Mouse (Mus musculus) kidney, adult 18-20 months (tissue): ENCODE results near the gene Wdr24.
"Not testable (repeated sequence)": the region's sequence is repeated elsewhere in the genome, so short reads cannot be mapped to it uniquely, and the experiment has no call there.

Experiments
- DNase-seq: peaks from one replicate; pipeline ENCODE4 v3.0.0; 2021

The Wdr24 gene

DNA sequence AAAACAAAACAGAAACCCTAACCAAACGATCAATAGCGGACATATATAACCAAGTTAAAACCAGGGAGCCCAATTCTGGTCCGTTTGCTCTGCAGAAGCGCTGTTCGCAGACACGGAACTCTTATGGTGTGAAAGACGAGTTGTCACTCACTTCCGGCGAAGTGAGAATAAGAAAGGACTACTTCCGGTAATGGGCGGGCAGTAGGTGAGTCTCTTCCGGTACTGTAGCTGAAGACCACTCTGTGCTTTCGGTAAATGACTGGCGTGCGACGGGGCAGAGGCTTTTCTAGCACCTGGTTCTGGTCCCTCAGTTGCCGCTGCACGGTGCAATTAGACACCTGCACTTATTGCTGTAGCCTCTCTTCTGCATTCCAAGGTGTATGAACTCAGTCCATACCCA, at the start of gene Wdr24:
TSS of gene Wdr24 (plus strand) at position 176 of the 400 bp plus-strand sequence.
- DNase-seq, result peak; percentile 81

DNA sequence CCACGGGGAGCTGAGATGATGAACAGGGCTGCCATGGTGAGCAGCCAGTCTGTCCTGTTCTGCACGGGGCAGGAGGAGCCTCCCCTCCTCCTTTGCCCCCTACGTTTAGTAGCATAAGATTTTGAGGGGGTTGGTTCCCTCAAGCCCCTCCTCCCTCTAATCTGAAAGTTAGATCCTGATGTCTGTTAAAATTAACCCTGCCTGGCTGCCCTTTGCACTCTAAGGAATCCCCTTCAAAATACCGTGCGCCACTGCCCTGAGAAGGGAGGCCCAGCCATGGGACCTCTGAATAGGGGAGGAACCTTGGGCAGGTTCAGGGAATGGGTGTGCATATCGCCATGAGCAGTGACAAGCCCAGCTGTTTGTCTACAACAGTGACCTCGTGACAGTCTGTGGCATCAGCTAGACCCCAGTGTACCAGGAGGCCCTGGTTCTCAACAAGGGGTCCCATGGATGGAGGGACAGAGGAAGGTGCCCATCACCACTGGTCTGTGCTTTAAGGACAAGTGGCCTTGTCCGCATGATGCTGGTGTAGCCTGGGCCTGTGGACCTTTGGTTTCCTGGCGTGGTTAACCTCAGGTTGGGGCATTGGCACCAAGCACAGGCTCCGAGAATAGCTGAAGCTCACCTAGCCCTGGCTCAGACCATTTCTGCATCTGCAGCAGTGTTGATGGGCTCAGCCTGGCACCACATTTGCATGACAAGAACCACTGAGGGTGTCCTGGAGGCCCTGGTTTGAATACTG, 47.9 kb upstream of the Wdr24 start:
- DNase-seq, result peak; percentile 53

DNA sequence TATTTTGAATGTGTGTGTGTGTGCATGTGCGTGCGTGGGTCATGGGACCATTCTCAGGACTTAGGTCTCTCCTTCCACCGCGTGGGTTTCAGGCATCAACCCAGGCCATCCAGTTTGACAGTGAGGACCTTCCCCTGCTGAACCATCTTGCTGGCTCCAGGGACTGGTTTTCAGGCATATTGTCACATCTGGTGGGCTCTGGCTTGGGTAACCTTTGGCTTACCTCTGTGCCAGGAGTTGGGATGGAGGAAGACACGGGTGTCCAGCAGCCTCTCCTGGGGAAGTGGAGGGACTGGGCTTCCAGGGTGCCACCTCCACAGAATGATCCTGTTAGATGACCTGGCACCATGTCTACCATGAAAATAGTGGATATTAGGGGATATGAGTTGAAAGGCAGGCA, 45.5 kb upstream of the Wdr24 start:
- no peak for DNase-seq

DNA sequence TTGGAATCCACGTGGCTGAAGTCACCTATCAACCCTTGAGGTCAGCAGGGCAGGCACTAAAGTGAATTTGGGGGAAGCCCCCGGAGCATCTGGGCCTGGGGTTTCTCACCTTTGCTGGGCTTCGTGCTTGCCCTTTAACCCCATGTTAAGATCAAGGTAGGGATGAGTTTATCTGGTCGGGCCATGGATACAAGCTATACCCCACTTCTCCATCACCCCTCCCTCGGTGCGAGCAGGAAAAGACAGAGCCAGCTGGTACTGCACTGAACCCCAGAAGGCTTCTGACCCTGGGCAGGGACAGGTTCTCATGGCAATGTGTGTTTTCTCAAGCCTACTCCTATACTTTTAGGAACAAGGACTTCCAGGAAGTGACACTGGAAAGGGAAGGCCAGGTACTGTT, 42.1 kb upstream of the Wdr24 start:
- DNase-seq, result no peak

DNA sequence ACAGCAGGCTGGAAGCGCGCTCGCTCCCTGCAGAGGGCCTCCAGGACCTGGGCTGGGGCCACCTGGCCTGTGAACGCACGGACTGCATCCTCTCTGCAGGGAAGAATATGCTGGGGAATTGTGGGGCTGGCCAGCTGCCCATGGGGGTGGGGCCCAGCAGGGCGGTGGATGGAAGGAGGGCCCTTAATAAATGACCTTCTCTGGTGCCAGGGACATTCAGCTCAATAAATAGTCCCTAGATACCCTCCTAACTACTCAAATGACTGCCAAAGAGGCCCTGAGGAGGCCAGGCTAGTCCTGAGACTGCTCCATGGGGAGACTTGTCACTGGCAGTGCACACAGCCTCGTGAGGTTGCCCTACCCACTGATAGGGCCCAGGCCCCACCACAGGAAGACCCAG, 40.3 kb upstream of the Wdr24 start:
- peak; percentile 47 for DNase-seq

DNA sequence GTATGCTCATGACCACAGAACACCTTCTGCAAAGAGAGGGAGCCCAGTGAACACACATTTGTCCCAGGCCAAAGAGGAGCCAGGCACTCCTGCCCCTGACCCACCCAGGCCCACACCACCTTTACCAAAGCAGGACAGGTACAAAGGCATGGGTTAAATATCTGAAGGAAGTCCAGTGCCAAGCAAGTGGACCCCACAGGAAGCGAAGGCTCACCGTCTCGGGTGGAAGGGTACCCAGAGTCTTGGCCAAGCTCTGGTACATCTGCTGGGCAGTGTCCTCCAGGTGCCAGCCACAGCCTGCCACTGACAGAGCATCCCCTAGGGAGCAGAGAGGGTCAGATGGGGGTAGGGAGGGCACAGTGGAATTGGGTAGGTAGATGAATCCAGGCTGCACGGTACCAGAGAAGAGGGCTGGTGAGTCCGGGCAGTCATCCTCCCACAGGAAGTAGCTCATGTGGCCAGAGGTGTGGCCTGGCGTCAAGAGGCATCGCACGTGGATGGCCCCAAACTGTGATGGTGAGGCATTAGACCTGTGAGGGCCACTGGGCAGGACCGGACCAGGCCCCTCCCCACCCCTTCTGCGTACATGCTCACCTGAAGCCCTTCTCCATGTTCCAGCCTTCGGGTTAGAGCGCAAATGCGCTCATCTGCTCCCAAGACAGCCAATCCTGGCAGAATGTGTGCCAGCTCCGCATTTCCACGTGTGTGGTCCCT, 39.4 kb upstream of the Wdr24 start:
- no peak for DNase-seq

DNA sequence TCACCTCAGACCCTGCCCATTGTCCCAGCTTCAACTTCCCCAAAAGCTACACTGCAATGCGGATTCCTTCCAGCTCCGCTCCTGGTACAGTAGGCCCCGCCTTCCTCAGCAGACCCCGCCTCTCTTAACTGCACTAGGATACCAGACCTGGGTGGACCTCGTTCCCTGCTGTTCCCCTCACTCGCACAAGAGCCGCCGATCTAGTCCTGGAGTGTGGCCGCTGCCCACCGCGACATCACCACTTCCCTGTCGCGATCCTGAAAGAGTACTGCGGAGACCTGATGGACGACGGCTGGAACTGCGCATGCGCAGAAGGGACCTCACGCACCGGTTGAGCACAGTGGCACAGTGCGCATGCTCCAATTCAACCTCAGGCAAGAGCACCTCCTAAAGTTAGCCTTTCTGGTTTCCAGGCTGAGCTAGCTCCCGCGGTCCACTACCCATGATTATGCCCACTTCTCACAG, 38.1 kb upstream of the Wdr24 start, which contains the start of gene Haghl:
TSS of gene Haghl (minus strand) at position 393 of the 465 bp plus-strand sequence.
- peak; percentile 99 for DNase-seq

DNA sequence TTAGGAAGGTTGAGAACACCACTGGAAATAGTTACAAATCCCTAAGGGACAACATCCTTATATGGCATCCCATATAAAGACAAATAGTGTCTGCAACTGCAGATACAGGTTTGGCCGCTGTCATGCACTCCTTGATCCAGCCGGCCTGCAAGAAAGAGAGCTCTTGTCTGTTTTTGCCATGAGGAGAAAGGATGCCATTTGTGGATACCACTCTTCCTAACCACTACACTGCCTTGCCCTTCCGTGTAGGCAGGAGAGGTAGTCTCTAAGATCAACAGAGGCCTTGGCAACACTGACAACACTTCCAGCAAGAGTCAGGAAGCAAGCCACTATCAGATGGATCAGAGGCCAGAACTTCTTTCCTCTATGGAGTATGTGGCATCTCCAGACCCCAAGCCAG, 37.1 kb upstream of the Wdr24 start, which contains the start of gene Ccdc78:
TSS of gene Ccdc78 (plus strand) at position 301 of the 400 bp plus-strand sequence.
- DNase-seq, result no peak

DNA sequence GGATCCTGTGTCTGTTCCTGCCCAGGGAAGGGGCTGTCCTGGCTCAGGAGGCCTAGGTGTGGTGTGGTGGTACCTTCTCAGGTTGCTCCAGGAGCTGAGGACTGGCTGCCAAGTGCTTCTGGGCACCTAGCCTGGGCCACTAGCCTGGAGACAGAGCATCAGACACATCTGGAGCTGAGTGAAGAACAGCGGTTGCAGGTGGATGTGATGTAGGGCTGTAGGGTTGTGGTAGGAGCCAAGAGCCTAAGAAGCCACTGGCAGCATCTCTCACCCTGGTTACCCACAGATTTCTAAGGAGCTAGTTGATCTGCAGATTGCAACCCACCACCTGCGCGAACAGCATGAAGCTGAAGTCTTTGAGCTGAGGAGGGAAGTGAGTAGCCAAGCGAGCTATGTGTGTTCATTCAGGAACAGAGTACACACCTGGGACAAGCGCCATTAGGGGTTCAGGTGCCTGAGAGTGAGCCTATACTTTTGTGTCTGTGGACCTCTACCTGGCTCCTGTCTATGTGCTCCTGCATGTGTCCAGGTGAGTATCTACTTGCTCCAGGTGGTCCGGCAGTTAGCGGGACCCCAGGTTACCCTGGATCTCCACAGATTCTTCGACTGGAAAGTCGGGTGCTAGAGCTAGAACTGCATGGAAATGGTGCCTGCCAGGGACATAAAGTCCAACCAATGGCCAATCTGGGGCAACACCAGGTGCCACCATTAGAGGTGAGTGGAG, 36.5 kb upstream of the Wdr24 start:
- DNase-seq, result no peak

DNA sequence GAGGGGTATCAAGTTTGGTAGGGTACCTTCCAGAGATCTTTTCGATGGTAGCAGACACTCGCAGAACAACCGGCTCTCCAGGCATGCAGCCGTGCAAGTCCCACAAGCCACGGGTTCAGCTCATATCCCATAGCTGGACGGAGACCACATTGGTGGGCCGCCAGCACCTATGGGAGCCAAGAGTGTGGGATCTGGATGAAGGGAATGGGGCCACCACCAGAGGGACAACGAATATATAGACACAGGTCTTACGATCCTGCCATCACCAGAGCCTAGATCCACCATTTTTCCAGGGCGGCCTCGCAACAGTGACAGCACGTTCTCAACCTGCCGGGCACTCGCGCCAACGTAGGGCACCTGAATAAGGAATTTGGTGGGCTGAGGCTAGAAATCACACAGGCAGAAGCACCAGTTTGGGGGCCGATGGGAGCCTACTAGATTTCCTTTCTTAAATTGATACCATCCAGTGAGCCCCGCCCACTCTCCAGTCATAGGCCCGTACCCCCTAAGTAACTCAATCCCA, 32.0 kb upstream of the Wdr24 start:
- DNase-seq, result no peak

DNA sequence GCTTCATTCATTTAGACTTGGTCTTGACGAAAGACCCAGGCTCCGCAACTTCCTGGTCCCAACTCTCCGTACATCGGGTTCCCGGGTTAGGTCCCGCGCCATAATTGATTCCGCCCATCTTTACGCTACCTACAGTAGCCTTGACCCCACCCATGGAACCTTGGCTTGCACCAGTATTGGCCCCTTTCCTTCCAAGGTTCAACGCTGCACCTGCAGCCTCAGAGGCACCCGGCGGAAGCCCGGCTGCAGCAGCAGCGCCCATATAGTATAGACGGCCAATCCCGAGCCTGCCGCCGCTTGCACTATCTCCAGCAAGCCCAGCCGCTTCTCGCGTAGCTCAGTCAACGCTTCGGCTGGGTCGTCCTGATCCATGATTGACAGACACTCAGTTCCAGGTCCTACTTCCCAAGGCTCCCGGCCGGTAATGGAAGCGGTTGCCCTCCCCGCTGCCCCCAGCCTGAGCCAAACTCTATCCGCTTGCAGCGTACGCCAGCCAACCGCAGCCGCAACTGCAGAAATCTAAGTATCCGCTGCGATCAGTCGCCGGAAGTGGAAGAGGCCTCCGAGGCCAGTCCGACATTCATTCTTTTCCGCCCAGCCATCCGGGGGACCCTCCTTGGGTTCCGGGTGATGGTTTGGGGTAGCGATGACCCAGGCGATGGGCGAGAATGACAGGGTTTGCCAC, 31.4 kb upstream of the Wdr24 start:
- peak; percentile 85 for DNase-seq

DNA sequence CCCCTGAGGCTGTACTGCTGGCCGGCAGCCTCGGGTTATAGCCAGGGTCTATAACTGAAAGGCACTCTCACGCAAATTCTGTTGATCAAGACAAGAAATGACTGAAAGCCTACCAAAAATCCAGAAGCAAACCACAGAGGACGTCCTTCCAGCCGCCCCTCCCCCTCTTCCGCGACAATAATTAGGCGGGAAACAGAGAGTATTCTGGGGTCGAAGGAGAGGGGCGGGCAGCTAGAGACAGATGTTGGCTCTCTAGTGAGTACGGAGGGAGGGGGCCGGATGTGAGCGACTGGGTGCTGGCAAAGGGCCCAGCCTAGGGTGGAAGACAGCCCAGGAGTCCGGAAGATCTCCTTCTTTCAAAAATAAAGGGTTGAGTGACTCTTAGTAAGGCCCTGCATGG, 30.8 kb upstream of the Wdr24 start, which contains the start of gene Fam173a:
TSS of gene Fam173a (minus strand) at position 287 of the 400 bp plus-strand sequence.
- peak; percentile 75 for DNase-seq

DNA sequence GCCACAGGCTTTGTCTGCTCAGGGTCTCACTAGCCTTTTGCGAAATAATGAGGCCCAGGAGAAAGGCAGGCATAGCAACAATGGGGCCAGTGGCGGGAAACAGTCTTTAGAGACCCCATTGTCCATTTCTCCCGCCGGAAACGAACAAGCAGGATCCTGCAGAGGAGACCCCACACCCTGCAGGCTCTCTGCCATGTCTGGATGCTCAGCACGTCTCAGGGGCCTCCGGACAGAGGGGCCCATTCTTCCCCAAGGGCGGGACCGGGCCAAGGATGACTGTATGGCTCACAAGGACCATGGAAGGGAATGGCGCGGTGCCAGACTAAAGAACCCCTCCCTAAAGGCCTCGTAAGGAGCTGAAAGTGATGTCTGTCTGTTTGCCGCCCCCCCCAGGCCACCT, 29.2 kb upstream of the Wdr24 start:
- no peak for DNase-seq

DNA sequence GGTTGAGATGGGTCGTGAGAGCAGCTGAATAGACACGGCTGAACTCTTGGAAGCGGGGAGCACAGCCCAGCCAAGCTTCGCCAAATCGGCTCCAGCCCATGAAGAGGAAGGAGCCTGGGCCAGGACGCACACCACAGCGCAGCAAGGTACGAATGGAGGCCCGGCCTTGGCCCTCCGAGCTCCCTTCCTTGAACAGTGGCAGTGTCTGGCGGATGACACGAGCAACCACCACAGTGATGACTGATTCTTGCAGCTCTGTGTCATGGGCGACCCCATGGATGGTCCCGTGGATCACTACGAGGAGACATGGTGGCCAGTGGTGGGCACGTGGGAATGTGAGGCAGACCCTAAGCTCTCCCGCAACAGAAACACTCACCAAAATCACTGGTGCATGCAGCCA, 28.4 kb upstream of the Wdr24 start:
- no peak for DNase-seq

DNA sequence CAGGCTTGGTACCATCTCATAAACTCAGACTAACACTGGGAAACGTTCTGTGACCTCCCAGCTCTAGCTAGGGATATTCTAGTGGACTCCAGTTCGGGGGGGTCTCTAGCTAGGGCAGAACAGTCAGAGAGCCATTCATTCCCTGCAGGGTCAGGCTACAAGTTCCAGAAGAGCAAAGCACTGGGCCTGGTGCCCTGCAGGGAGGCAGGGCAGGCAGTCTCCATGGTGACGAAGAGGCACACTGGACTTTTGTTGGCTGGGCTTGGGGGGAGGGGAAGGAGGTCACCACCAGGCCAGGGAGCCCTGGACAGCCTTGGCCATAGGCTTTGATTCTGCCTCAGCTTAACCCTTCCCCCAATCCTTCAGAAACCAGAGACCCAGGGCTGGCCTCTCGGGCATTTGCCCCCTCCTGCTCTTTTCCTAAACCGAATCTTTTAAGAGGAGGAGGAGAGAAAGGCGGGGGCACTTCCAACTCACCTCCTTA, 27.8 kb upstream of the Wdr24 start, which contains the start of gene AC134908.4:
TSS of gene AC134908.4 (minus strand) at position 51 of the 484 bp plus-strand sequence.
- DNase-seq, result peak; percentile 61

DNA sequence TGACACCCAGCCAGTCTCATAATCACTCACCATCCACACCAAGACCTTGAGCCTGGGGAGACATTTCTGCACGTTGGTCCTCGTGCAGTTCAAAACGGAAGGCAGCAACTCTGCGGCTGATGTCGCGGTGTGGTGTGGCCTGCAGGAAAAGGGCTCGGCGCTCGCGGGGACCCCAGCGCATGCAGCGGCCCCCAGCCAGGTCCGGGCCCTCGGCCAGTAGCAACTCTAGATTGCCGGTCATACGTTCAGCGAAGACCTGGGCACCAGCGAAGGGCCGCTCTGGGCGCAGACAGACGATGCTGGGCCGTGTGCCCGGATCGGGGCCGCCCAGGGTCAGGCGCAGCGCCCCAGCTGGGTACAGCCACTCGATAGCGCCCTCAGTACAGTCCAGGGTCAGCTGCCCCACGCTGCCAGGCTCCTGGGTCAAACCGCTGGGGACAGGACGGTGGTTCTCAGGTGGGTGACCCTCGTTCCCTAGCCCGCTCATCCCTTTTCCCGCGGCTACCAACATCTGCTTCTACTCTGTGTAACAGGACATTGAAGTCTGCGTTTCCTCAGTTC, 27.1 kb upstream of the Wdr24 start:
- peak; percentile 59 for DNase-seq

DNA sequence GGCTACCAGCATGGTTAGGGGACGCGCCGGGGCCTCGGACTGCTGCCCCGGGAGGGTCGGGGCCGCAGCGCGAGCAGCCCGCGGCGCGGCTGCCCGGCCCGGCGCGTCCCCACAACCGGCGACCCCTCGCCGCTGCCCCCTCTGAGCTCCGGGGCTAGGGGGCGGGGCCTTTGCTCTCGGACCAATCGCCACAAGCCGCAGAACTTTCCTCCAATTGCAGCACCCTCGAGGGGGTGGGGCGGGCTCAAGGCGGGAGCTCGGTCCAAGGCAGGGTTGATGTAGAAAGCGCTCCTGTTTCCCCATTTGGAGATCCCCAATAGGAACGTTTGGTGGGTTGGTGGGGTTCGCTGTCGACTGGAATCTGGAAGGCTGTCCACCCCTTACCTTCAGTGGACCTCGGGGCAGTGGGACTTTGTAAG, 26.5 kb upstream of the Wdr24 start, which contains the start of gene Metrn:
TSS of gene Metrn (minus strand) at position 186 of the 419 bp plus-strand sequence.
- DNase-seq, result peak; percentile 89

DNA sequence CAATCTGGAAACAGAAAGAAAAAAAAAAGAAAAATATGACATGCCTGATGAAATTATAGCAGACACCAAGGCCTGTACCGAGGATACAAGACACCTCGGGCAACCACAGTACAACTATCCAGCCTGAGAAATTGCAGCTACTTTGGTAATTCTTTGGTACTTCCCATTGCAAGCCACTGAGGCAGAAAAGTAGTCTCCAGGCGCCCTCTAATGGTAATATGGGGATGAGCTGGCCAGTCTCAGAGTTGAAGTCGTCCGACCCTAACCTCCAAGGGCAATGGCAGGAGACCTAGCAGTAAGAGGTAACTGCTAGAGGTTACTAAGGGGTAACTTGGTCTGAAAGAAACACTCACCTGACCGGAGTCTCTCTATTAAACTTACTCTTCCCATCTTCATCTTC, 22.4 kb upstream of the Wdr24 start:
- peak; percentile 78 for DNase-seq

DNA sequence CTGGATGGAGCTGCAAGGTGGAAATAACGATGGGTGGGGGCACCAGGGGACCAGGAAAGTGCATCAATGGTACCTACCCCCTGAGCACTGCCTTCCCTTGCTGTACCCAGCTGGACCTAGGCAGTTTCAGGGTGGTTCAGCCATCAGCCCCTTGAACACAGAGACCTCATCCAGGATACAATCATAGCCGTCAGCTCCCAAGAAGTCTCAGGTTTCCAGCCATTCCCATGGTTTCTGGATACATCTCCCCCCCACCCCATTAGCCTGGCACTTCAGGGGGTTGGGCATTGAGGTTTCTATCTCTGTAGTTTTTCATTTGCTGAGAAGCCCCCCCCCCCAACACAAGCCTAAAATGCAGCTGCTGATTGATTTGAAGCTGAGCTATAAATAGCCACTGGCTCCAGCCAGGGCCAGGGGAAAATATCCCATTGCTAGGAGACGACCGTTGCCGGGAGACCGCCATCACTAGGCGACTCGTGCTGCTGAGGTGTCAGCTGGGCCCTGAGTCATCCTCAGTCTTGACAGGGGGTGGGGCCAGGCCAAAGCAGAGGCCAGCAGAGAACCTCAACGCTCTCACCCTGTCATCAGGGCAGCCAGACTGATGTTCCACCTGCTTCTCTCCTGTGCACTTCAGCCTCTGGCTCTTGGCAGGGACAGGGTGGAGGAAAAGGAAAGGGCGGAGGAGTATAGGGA, 20.5 kb upstream of the Wdr24 start:
- DNase-seq, result no peak

DNA sequence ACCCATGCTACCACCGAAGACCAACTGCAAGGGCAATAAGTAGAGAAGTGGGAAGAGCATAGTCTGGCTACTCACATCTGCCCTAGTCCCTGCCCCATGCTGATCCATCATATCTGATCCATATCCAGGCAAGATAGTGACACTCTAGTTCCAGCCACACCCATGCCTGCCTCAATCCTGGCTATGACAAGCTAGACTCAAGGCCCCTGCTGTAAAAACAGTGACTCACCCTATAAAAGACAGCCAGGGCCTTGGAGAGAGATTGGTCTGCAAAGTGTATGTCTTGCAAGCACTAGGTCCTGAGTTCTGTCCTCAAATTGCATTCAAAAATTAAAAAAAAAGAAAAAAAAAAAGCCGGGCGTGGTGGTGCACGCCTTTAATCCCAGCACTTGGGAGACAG, 16.9 kb upstream of the Wdr24 start:
- DNase-seq, result no peak

DNA sequence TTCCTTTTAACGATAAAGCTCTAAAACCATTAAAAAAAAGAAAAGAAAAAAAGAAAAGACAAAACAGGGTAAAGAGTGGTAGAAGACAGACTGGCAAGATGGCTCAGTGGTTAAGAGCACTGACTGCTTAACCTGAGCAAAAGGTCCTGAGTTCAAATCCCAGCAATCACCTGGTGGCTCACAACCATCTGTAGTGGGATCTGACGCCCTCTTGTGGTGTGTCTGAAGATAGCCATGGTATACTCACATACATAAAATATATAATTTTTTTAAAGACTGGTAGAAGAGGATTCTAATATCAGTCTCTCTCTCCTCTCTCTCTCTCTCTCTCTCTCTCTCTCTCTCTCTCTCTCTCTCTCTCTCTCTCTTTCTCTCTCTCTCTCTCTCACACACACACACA, 16.0 kb upstream of the Wdr24 start:
- DNase-seq, result not testable (repeated sequence)
